Mouse (Mus musculus): ENCODE measurements at regions not wholly inside any gene's neighbourhood (a gene's known extent, or its start where the extent isn't known, plus 50 kb on each side); places are given as distances from the start of the nearest gene placed in this dataset.

GRCm38 (mm10) chr4:124215077-124215476, 297.3 kb upstream of the 4930535I16Rik start:
- H3K9me3 ChIP-seq (replicated peaks; ENCODE audit: insufficient read depth, low read length) = no peaks in the 10 kb centered on the region
- H3K4me1 ChIP-seq (ENCODE audit: control insufficient read depth in 1 of 2, insufficient read depth in 2 of 2, low read length in 2 of 2) = no peaks in the 10 kb centered on the region
- H3K79me2 ChIP-seq (ENCODE audit: control insufficient read depth, insufficient read depth, low read length, poor library complexity) = no peaks in the 10 kb centered on the region
- H3K27me3 ChIP-seq (ENCODE audit: control insufficient read depth in 1 of 2, insufficient read depth in 2 of 2, low read length in 2 of 2) = no peaks in the 10 kb centered on the region
- H3K27ac ChIP-seq (ENCODE audit: control insufficient read depth, low read depth, low read length) = no peak overlapping the region
- H3K36me3 ChIP-seq (ENCODE audit: control insufficient read depth in 1 of 2, insufficient read depth in 2 of 2, low read length in 2 of 2) = no peaks in the 10 kb centered on the region
- DNase-seq (ENCODE audit: low read depth, low spot score) = no peak
- H3K9ac ChIP-seq (ENCODE audit: control insufficient read depth, low read depth, low read length, poor library complexity, severe bottlenecking) = no peak overlapping the region
- H3K4me3 ChIP-seq (ENCODE audit: control insufficient read depth in 1 of 2, insufficient read depth in 1 of 2, low read depth in 2 of 2, low read length in 2 of 2) = no peak overlapping the region
- TF ChIP-seq RCOR1 (IDR thresholded peaks at IDR 0.05; ENCODE audit: low read depth, low read length) (no peak), ZC3H11A (IDR thresholded peaks at IDR 0.05; ENCODE audit: low read depth, low read length) (no peak), TBP (IDR thresholded peaks at IDR 0.05; ENCODE audit: low read depth, low read length) (no peak), CHD1 (IDR thresholded peaks at IDR 0.05; ENCODE audit: low read depth, low read length) (no peak), ZMIZ1 (IDR thresholded peaks at IDR 0.05; ENCODE audit: low read depth, low read length) (no peak), MAX (IDR thresholded peaks at IDR 0.05; ENCODE audit: low read length) (no peak), NRF1 (IDR thresholded peaks at IDR 0.05; ENCODE audit: insufficient read depth, low read depth, low read length, poor library complexity, severe bottlenecking) (no peak), RAD21 (IDR thresholded peaks at IDR 0.05; ENCODE audit: low read depth, low read length) (no peak), HCFC1 (IDR thresholded peaks at IDR 0.05; ENCODE audit: low read depth, low read length) (no peak), POLR2A (IDR thresholded peaks at IDR 0.05; ENCODE audit: control insufficient read depth in 1 of 2, insufficient read depth in 1 of 2, low read depth in 1 of 2, low read length in 2 of 2, poor library complexity in 1 of 2) (no peak), ZKSCAN1 (IDR thresholded peaks at IDR 0.05; ENCODE audit: low read depth, low read length) (no peak), EP300 (IDR thresholded peaks at IDR 0.05; ENCODE audit: low read depth in 1 of 2, low read length in 2 of 2) (no peak), MYB (IDR thresholded peaks at IDR 0.05; ENCODE audit: low read depth, low read length) (no peak), GATA1 (IDR thresholded peaks at IDR 0.05; ENCODE audit: low read depth, low read length) (no peak)

- H3K79me2 ChIP-seq (ENCODE audit: control insufficient read depth, insufficient read depth, low read length, poor library complexity) = no peaks in the 10 kb centered on the region
- H3K27me3 ChIP-seq (ENCODE audit: control insufficient read depth in 1 of 2, insufficient read depth in 2 of 2, low read length in 2 of 2) = no peaks in the 10 kb centered on the region
- no peak overlapping the region for H3K4me3 ChIP-seq (ENCODE audit: control insufficient read depth in 1 of 2, insufficient read depth in 1 of 2, low read depth in 2 of 2, low read length in 2 of 2)
- H3K36me3 ChIP-seq (ENCODE audit: control insufficient read depth in 1 of 2, insufficient read depth in 2 of 2, low read length in 2 of 2) = no peaks in the 10 kb centered on the region
- no peak for DNase-seq (ENCODE audit: low read depth, low spot score)
- TF ChIP-seq TBP (IDR thresholded peaks at IDR 0.05; ENCODE audit: low read depth, low read length) (no peak), ZC3H11A (IDR thresholded peaks at IDR 0.05; ENCODE audit: low read depth, low read length) (no peak), BHLHE40 (IDR thresholded peaks at IDR 0.05; ENCODE audit: borderline replicate concordance, low read depth, low read length) (no peak), SMC3 (IDR thresholded peaks at IDR 0.05; ENCODE audit: low read depth, low read length) (no peak), HCFC1 (IDR thresholded peaks at IDR 0.05; ENCODE audit: low read depth, low read length) (no peak), E2F4 (IDR thresholded peaks at IDR 0.05; ENCODE audit: borderline replicate concordance, low read depth, low read length) (no peak), GATA1 (IDR thresholded peaks at IDR 0.05; ENCODE audit: low read depth, low read length) (no peak), MYB (IDR thresholded peaks at IDR 0.05; ENCODE audit: low read depth, low read length) (no peak), ZMIZ1 (IDR thresholded peaks at IDR 0.05; ENCODE audit: low read depth, low read length) (no peak), SIN3A (IDR thresholded peaks at IDR 0.05; ENCODE audit: low read length) (no peak), EP300 (IDR thresholded peaks at IDR 0.05; ENCODE audit: low read depth in 1 of 2, low read length in 2 of 2) (no peak), TCF12 (IDR thresholded peaks at IDR 0.05; ENCODE audit: low read depth, low read length) (no peak), MXI1 (IDR thresholded peaks at IDR 0.05; ENCODE audit: low read depth, low read length) (no peak), CHD2 (IDR thresholded peaks at IDR 0.05; ENCODE audit: low read length) (no peak), ZKSCAN1 (IDR thresholded peaks at IDR 0.05; ENCODE audit: low read depth, low read length) (no peak), MAZ (IDR thresholded peaks at IDR 0.05; ENCODE audit: low read depth, low read length) (no peak)
- no peak overlapping the region for H3K9ac ChIP-seq (ENCODE audit: control insufficient read depth, low read depth, low read length, poor library complexity, severe bottlenecking)
- H3K27ac ChIP-seq (ENCODE audit: control insufficient read depth, low read depth, low read length) = no peak overlapping the region
- H3K4me1 ChIP-seq (ENCODE audit: control insufficient read depth in 1 of 2, insufficient read depth in 2 of 2, low read length in 2 of 2) = no peaks in the 10 kb centered on the region
- H3K9me3 ChIP-seq (replicated peaks; ENCODE audit: insufficient read depth, low read length) = no peaks in the 10 kb centered on the region
These were observed 292.3 kb upstream of the 4930535I16Rik start for GRCm38 (mm10) chr4:124210103-124210502.
